Mouse (Mus musculus): ENCODE measurements around the gene Arid1b. TPM values are rescaled to one million over a fixed set of nuclear protein-coding genes. Genes with fewer than 3 reads are reported as not detected.

Arid1b gene
- polyA plus RNA-seq, 1 experiment, result 2.6 TPM

DNA sequence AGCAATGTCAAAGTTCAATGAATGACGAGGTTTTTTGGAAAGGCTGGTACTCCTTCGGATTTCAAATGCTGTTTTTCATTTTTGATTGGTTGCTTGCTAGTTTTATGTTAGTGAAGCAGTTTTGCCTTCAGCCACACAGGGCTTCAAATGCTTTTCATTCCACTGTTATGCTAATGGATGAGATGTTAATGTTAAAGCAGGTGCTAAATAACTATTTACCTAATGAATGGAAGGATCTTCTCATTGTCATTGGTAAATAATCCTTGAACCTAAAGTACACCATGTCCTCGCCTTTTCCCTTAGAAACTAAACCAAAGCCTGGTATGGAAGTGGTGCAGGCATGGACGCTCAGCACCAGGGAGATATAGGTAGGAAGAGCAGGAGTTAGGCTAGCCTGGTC is 26.9 kb upstream of the Arid1b start:
- Histone ChIP-seq H3K9me3 (ENCODE audit: control insufficient read depth, low read length) (no peaks in the 10 kb centered on the region), H3K4me3 (replicated peaks) (no peak overlapping the region), H3K4me1 (ENCODE audit: control insufficient read depth) (no peaks in the 10 kb centered on the region), H3K36me3 (ENCODE audit: control insufficient read depth) (no peaks in the 10 kb centered on the region), H3K27me3 (ENCODE audit: control insufficient read depth) (no peaks in the 10 kb centered on the region)
- TF ChIP-seq TAL1 (IDR thresholded peaks at IDR 0.05; ENCODE audit: low read length) (no peak), GATA1 (IDR thresholded peaks at IDR 0.05; ENCODE audit: low read length) (no peak)

DNA sequence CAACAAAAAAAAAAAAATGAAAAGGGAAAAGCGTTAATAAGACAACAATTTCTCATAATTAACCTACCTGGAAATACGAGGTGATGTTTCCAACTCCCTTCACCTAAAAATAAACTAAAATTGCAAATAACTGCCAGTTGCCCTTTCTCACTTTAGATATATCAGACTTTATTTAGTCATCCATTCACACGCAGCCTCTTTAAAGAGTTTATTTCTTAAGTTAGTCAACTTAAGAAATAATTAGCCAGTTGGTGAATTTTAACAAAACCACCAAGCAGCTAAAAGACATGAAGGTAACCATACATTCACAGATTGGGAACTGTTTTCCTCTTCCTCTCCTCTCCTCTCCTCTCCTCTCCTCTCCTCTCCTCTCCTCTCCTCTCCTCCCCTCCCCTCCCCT is 26.1 kb upstream of the Arid1b start:
- H3K4me3 ChIP-seq (replicated peaks), result no peak overlapping the region
- TF ChIP-seq TAL1 (IDR thresholded peaks at IDR 0.05; ENCODE audit: low read length) (no peak), GATA1 (IDR thresholded peaks at IDR 0.05; ENCODE audit: low read length) (no peak)
- H3K27me3 ChIP-seq (ENCODE audit: control insufficient read depth), result no peaks in the 10 kb centered on the region
- H3K4me1 ChIP-seq (ENCODE audit: control insufficient read depth), result no peaks in the 10 kb centered on the region
- H3K36me3 ChIP-seq (ENCODE audit: control insufficient read depth), result no peaks in the 10 kb centered on the region
- no peaks in the 10 kb centered on the region for H3K9me3 ChIP-seq (ENCODE audit: control insufficient read depth, low read length)

DNA sequence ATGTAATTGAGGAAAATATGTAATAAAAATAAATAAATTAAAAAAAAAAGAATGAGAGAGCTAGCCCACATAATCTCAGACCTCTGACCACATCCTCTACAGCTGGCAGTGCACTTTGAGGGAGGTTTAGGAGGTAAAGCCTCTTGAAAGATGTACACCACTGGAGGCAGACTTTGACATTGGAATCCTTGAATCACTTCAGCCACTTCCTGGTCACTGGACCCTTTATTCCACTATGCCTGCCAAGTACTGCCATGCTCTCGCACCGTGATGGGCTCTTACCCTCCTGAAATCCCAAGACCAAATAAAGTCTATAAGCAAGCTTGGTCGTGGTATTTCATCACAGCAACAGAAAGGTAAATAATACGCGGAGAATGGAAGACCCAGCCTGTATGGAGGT is 25.3 kb upstream of the Arid1b start:
- Histone ChIP-seq H3K9me3 (ENCODE audit: control insufficient read depth, low read length) (no peaks in the 10 kb centered on the region), H3K4me1 (ENCODE audit: control insufficient read depth) (no peaks in the 10 kb centered on the region), H3K27me3 (ENCODE audit: control insufficient read depth) (no peaks in the 10 kb centered on the region), H3K4me3 (replicated peaks) (no peak overlapping the region), H3K36me3 (ENCODE audit: control insufficient read depth) (no peaks in the 10 kb centered on the region)
- TF ChIP-seq GATA1 (IDR thresholded peaks at IDR 0.05; ENCODE audit: low read length) (no peak), TAL1 (IDR thresholded peaks at IDR 0.05; ENCODE audit: low read length) (no peak)

DNA sequence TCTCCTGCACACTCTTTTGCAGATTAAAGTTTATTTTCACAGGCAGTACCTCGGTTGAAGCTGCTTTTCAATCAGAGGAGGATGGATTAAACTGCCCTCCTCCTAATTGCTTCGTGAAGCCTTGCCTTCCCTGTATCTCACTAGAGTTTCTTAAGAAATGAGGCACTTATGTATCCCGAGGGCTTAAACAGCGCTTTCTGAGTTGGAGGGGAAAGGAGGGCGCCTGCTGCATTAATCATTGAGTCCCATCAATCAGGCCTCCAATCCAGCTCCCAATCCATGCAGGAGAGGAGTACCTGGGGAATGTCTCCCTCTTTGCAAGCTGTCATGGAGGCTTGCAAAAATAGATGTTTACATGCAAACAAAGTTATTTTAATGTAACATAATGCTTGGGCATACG is 21.9 kb upstream of the Arid1b start:
- Histone ChIP-seq H3K9me3 (ENCODE audit: control insufficient read depth, low read length) (no peaks in the 10 kb centered on the region), H3K36me3 (ENCODE audit: control insufficient read depth) (no peaks in the 10 kb centered on the region), H3K4me3 (replicated peaks) (no peak overlapping the region), H3K4me1 (ENCODE audit: control insufficient read depth) (no peaks in the 10 kb centered on the region), H3K27me3 (ENCODE audit: control insufficient read depth) (no peaks in the 10 kb centered on the region)
- TF ChIP-seq GATA1 (IDR thresholded peaks at IDR 0.05; ENCODE audit: low read length), result no peak
- TF ChIP-seq TAL1 (IDR thresholded peaks at IDR 0.05; ENCODE audit: low read length), result no peak

DNA sequence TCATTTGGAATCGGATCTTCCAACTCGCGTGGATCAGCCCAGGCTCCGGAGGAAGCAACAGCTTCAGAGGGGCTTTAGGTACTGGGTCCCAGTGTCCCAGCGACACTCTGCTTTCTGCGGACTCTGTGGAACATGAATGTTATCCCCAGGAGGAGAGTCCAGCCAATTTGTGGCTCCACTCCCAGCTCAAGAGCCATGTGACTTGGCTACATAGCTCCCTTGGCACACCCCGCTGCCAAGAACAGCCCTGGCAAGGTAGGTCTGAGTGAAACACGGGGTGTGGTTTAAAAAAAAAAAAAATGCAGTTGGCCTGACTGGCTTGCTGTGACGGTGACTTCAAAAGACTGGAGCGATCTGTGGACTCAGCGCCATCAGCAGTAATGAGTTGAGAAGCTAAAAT is 19.4 kb upstream of the Arid1b start:
- TF ChIP-seq TAL1 (IDR thresholded peaks at IDR 0.05; ENCODE audit: low read length), result no peak
- TF ChIP-seq GATA1 (IDR thresholded peaks at IDR 0.05; ENCODE audit: low read length), result no peak
- H3K9me3 ChIP-seq (ENCODE audit: control insufficient read depth, low read length), result no peaks in the 10 kb centered on the region
- no peaks in the 10 kb centered on the region for H3K36me3 ChIP-seq (ENCODE audit: control insufficient read depth)
- peaks cover 5% of the 10 kb centered on the region for H3K27me3 ChIP-seq (ENCODE audit: control insufficient read depth)
- no peak overlapping the region for H3K4me3 ChIP-seq (replicated peaks)
- no peaks in the 10 kb centered on the region for H3K4me1 ChIP-seq (ENCODE audit: control insufficient read depth)

DNA sequence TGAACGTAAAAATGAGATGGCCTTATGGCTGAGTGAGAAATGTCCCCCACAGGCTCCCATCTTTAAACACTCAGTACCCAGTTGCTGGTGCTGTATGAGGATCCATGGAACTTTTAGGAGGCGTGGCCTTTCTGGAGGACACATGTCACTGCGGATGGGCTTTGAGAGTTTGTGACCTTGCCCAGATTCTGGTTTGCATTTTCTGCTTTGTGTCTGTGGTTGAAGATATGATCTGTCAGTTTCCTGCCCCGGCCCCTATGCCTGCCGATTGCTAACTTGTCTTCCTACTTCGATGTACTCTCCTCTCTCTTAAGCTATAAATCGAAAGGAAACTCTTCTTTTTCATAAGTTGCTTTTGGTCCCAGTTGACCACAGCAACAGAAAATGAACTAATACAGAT is 14.0 kb upstream of the Arid1b start:
- no peaks in the 10 kb centered on the region for H3K36me3 ChIP-seq (ENCODE audit: control insufficient read depth)
- no peak overlapping the region for H3K4me3 ChIP-seq (replicated peaks)
- no peaks in the 10 kb centered on the region; the same call in 1 of the 2 replicates for H3K4me1 ChIP-seq (ENCODE audit: control insufficient read depth)
- no peaks in the 10 kb centered on the region for H3K9me3 ChIP-seq (ENCODE audit: control insufficient read depth, low read length)
- no peak for TF ChIP-seq GATA1 (IDR thresholded peaks at IDR 0.05; ENCODE audit: low read length)
- no peak for TF ChIP-seq TAL1 (IDR thresholded peaks at IDR 0.05; ENCODE audit: low read length)
- peaks cover 5% of the 10 kb centered on the region for H3K27me3 ChIP-seq (ENCODE audit: control insufficient read depth)

DNA sequence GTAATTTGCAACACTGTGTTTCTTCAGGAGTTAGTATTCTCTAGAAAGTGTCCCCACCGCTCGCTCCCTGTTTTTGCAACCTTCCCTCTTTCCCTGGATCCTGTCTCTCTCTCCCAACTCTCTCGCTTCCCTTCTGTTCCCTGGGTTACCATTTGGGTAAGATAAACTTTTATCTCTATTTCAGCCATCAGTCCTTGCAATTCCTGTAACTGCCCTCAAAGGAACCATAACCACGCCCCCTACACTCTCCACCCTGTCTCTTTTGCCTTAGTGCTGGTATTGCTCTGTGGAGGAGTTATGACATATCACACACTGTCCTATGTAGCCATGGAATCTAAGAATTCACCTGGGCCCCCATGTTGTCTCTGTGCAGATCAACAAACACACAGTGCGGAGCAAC is 11.3 kb upstream of the Arid1b start:
- no peak for TF ChIP-seq GATA1 (IDR thresholded peaks at IDR 0.05; ENCODE audit: low read length)
- TF ChIP-seq TAL1 (IDR thresholded peaks at IDR 0.05; ENCODE audit: low read length), result no peak
- no peaks in the 10 kb centered on the region for H3K9me3 ChIP-seq (ENCODE audit: control insufficient read depth, low read length)
- peaks cover 5% of the 10 kb centered on the region for H3K27me3 ChIP-seq (ENCODE audit: control insufficient read depth)
- H3K4me3 ChIP-seq (replicated peaks), result no peak overlapping the region
- H3K36me3 ChIP-seq (ENCODE audit: control insufficient read depth), result no peaks in the 10 kb centered on the region
- no peaks in the 10 kb centered on the region; the same call in 1 of the 2 replicates for H3K4me1 ChIP-seq (ENCODE audit: control insufficient read depth)

DNA sequence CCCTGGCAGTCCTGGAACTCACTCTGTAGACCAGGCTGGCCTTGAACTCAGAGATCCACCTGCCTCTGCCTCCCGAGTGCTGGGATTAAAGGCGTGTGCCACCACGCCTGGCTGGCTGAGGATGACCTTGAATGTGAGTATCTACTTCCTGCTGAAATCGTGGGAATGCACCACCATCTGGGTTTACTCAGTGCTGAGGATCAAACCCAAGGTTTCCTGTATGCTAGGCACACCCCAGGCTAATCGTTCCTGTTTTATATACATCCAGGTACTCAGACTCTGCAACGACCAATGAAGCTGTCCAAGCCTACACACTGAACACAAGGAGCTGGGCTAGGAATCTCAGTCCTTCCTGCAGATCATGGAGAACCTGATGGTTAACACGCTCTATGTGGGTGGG is 9.4 kb upstream of the Arid1b start:
- H3K36me3 ChIP-seq (ENCODE audit: control insufficient read depth), result no peaks in the 10 kb centered on the region
- no peaks in the 10 kb centered on the region; the same call in 1 of the 2 replicates for H3K4me1 ChIP-seq (ENCODE audit: control insufficient read depth)
- H3K4me3 ChIP-seq (replicated peaks), result no peak overlapping the region
- no peaks in the 10 kb centered on the region for H3K9me3 ChIP-seq (ENCODE audit: control insufficient read depth, low read length)
- no peaks in the 10 kb centered on the region; the same call in 1 of the 2 replicates for H3K27me3 ChIP-seq (ENCODE audit: control insufficient read depth)
- TF ChIP-seq GATA1 (IDR thresholded peaks at IDR 0.05; ENCODE audit: low read length), result no peak

DNA sequence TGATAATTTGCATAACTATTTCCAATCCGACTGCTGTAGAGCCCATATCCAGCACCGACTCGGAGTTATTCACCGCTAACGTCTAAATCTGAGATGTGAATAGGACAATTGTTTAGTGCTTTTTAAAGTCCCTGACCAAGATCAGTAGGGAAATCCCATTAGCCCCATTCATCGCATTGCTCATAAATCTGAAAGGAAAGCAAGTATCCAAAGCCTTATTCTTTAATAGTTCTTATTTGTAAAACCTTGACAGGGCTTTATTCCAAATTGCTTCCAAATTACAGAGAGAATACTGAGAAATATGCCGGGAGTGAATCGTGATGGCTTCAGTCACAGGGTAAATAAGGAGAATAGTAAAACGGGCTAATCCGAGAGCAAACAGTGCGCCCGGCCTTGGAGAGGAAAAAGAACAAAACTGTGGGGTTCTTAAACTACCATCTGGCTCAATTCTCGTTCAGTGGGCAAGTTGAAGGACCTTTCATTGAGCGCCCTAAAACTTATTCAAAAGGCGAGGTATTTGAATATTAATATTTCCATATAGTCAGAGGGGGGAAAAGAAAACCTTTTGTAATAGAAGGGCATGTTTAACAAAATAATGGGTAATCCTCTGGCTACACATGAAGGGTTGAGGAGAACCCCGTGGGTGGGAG is 3.1 kb upstream of the Arid1b start:
- H3K4me1 ChIP-seq (ENCODE audit: control insufficient read depth), result peaks cover 16% of the 10 kb centered on the region
- H3K9me3 ChIP-seq (ENCODE audit: control insufficient read depth, low read length), result no peaks in the 10 kb centered on the region
- H3K27me3 ChIP-seq (ENCODE audit: control insufficient read depth), result no peaks in the 10 kb centered on the region
- no peak for TF ChIP-seq TAL1 (IDR thresholded peaks at IDR 0.05; ENCODE audit: low read length)
- TF ChIP-seq GATA1 (IDR thresholded peaks at IDR 0.05; ENCODE audit: low read length), result no peak
- no peaks in the 10 kb centered on the region for H3K36me3 ChIP-seq (ENCODE audit: control insufficient read depth)
- H3K4me3 ChIP-seq (replicated peaks), result no peak overlapping the region

DNA sequence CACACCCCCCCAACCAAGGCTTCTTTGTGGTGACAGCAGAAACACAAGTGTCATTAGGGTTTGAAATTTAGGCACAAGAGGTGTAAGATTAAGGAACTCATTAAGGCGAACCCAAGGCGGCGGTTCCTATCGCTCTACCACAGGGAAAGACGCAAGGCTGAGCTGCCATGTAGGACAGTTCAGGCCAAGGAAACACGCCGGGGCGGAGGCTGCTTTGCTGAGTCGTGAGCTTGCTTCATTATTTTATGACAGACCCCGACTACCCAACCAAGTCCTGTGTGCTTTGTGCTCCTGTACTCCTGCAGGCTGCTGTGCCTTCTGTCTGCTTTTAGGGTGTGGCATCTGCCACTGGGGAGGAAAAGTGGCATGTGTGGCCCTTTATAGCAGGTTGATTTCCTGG is 2.5 kb upstream of the Arid1b start:
- Histone ChIP-seq H3K4me1 (ENCODE audit: control insufficient read depth) (peaks cover 16% of the 10 kb centered on the region), H3K27me3 (ENCODE audit: control insufficient read depth) (no peaks in the 10 kb centered on the region), H3K36me3 (ENCODE audit: control insufficient read depth) (no peaks in the 10 kb centered on the region), H3K9me3 (ENCODE audit: control insufficient read depth, low read length) (no peaks in the 10 kb centered on the region), H3K4me3 (replicated peaks) (no peak overlapping the region)
- TF ChIP-seq TAL1 (IDR thresholded peaks at IDR 0.05; ENCODE audit: low read length) (no peak), GATA1 (IDR thresholded peaks at IDR 0.05; ENCODE audit: low read length) (no peak)
